Mouse (Mus musculus) hindbrain, embryonic 10.5 days (tissue): Measurements from ENCODE around the gene Scp2. TPM values are rescaled to one million over a fixed set of nuclear protein-coding genes. Genes with fewer than 3 reads are reported as not detected.

ENCODE experiments used
- DNase-seq: peaks from one replicate; pipeline ENCODE4 v3.0.0-alpha.2; 2017; ENCODE audit warnings: low spot score
- H3K27ac ChIP-seq: fragments of 300-500 bp; sonication (generic); 2 replicates; pipeline ENCODE4 v1.5.1; 2016; ENCODE audit warnings: mild to moderate bottlenecking, moderate library complexity
- H3K27me3 ChIP-seq: fragments of 300-500 bp; sonication (generic); 2 replicates; pipeline ENCODE4 v1.6.1; 2016; ENCODE audit warnings: mild to moderate bottlenecking; ENCODE audit not compliant: poor library complexity, insufficient read depth, severe bottlenecking
- H3K36me3 ChIP-seq: fragments of 300-500 bp; sonication (generic); 2 replicates; pipeline ENCODE4 v1.6.1; 2016; ENCODE audit warnings: mild to moderate bottlenecking, moderate library complexity
- H3K4me1 ChIP-seq: fragments of 300-500 bp; sonication (generic); replicated peaks from 2 replicates; pipeline ENCODE4 v1.6.1; 2016; ENCODE audit warnings: mild to moderate bottlenecking
- H3K4me3 ChIP-seq: fragments of 300-500 bp; sonication (generic); 2 replicates; pipeline ENCODE4 v1.5.1; 2016; ENCODE audit warnings: mild to moderate bottlenecking, moderate library complexity
- H3K9me3 ChIP-seq: fragments of 300-500 bp; sonication (generic); 2 replicates; pipeline ENCODE4 v1.6.1; 2016; ENCODE audit warnings: mild to moderate bottlenecking, moderate library complexity
- WGBS: fragments of 180-500 bp; shearing (Covaris S2); methylation state at CpG from one replicate; pipeline ENCODE4 v1.1.7; 2016; 5-methylcytosine and 5-hydroxymethylcytosine counted together
- polyA plus RNA-seq: library from polyadenylated mRNA; unstranded; fragments of >200 nt; fragmentation: Nextera tagmentation; extraction: Ambion mirVana; gene quantifications from 2 replicates; pipeline ENCODE4 v1.2.1, GENCODE M21; 2016

Gene Scp2
- polyA plus RNA-seq, 1 experiment from 2014 or later = 213 TPM

DNA sequence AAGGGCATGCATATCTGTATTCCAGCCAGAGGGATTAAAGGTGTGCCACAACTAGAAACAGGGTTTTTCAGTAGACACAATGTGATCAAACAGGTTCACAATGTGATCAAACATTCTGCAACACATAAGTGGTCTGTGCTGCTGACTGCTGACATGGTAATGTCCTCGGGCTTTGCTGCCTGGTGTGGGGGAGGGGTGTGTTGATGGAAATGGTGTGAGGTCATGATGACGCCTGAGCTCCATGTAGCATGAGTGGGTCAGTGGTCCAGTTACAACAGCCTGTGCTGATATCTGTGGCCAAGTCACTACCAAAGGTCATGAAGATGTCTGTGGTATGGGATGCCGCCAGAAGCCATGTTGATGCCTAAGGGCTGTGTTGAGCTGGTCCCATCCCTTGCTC lies 14.3 kb downstream of the Scp2 start:
- Histone ChIP-seq H3K4me3 (no peak overlapping the region), H3K9me3 (peaks cover 5% of the 10 kb centered on the region; the same call in 1 of the 2 replicates), H3K27ac (no peak overlapping the region), H3K27me3 (no peaks in the 10 kb centered on the region), H3K4me1 (no peaks in the 10 kb centered on the region), H3K36me3 (no peaks in the 10 kb centered on the region)
- DNase-seq = no peak
- WGBS = 92% methylated on average over 3 of the region's 3 CpGs

DNA sequence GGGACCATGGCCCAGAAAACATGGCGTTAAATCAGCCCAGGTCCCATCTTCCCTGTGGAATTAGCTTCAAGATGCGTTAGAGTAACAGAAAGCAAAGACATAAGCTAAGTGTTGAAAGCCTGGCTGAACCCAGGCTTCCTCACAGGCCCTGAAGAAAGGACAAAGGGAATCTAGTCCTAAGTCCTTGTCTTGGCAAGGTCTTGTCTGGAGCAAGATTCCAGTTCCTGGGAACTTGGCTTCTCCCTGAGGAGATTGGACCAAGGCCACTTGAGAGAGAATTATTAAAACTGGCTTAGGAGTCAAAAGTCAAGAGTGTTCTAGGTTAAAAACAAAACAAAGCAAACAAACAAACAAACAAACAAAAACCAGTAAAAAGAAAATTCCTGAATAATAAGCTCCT lies 16.5 kb downstream of the Scp2 start:
- Histone ChIP-seq H3K4me1 (no peaks in the 10 kb centered on the region), H3K9me3 (peaks cover 5% of the 10 kb centered on the region; the same call in 1 of the 2 replicates), H3K36me3 (no peaks in the 10 kb centered on the region), H3K4me3 (no peak overlapping the region), H3K27ac (no peak overlapping the region), H3K27me3 (no peaks in the 10 kb centered on the region)
- 86% methylated on average over 2 of the region's 2 CpGs for WGBS
- no peak for DNase-seq

DNA sequence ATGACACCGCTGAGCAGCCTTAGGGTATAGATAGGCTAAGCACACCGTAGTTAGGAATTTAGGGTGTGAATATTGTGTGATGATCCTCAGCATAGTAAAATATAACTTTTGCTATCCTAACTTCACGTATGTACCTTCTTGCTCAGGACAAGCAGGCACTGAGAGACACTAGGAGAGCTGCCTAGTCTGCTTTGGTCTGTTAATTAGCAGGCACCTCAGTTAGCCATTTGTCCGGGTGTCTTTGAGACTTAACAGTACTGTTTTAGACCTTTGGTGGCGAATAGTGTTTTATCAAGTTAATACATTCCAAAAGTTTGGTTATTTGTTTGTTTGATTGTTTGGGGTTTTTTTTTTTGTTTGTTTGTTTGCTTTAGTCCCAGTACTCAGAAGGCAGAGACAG lies 17.3 kb downstream of the Scp2 start:
- H3K4me3 ChIP-seq = no peak overlapping the region
- H3K9me3 ChIP-seq = peaks cover 5% of the 10 kb centered on the region; the same call in 1 of the 2 replicates
- no peaks in the 10 kb centered on the region for H3K27me3 ChIP-seq
- H3K36me3 ChIP-seq = no peaks in the 10 kb centered on the region
- DNase-seq = no peak
- 89% methylated on average over 5 of the region's 5 CpGs for WGBS
- no peak overlapping the region for H3K27ac ChIP-seq
- no peaks in the 10 kb centered on the region for H3K4me1 ChIP-seq

DNA sequence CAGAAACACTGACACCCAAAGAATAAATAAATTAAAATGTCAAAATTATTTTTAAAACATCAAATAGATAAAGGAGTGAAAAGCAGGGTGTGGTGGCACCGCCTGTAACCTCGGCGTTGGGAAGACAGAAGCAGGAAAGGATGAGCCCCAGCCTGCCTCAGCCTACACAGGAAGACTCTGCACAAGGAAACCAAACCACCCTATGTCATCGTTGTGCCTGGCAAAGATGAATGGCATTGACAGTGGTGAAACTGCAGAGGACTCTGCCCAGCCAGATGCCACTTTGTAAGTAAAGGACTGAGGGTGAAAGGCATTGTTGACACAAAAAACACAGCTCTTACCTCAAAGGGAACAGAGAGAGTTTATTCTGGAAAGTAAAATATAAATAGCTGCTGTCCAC lies 18.5 kb downstream of the Scp2 start:
- Histone ChIP-seq H3K4me1 (no peaks in the 10 kb centered on the region), H3K36me3 (no peaks in the 10 kb centered on the region), H3K4me3 (no peak overlapping the region), H3K9me3 (peaks cover 5% of the 10 kb centered on the region; the same call in 1 of the 2 replicates), H3K27me3 (no peaks in the 10 kb centered on the region), H3K27ac (no peak overlapping the region)
- 89% methylated on average over 4 of the region's 4 CpGs for WGBS
- DNase-seq = no peak

DNA sequence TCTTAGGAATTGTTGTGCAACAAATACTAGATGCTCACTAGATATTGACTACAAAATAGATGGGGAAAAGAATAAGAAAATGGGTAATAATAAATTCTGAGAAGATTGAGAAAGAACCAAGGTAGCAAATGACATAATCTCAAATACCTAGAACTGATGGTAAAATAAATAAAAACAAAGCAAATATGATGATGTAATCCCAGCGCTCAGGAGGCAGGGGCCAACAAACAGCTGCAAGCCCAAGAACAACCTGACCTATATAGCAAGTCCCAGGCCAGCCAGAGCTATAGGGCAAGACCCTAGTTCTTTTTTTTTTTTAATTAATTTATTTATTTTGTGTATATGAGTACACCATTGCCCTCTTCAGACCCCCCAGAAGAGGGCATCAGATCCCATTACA lies 20.7 kb downstream of the Scp2 start:
- no peak for DNase-seq
- peaks cover 4% of the 10 kb centered on the region; the same call in 1 of the 2 replicates for H3K9me3 ChIP-seq
- H3K27ac ChIP-seq = no peak overlapping the region
- WGBS = 90% methylated on average over 1 of the region's 1 CpGs
- H3K4me1 ChIP-seq = no peaks in the 10 kb centered on the region
- H3K27me3 ChIP-seq = no peaks in the 10 kb centered on the region
- no peaks in the 10 kb centered on the region for H3K36me3 ChIP-seq
- H3K4me3 ChIP-seq = no peak overlapping the region

DNA sequence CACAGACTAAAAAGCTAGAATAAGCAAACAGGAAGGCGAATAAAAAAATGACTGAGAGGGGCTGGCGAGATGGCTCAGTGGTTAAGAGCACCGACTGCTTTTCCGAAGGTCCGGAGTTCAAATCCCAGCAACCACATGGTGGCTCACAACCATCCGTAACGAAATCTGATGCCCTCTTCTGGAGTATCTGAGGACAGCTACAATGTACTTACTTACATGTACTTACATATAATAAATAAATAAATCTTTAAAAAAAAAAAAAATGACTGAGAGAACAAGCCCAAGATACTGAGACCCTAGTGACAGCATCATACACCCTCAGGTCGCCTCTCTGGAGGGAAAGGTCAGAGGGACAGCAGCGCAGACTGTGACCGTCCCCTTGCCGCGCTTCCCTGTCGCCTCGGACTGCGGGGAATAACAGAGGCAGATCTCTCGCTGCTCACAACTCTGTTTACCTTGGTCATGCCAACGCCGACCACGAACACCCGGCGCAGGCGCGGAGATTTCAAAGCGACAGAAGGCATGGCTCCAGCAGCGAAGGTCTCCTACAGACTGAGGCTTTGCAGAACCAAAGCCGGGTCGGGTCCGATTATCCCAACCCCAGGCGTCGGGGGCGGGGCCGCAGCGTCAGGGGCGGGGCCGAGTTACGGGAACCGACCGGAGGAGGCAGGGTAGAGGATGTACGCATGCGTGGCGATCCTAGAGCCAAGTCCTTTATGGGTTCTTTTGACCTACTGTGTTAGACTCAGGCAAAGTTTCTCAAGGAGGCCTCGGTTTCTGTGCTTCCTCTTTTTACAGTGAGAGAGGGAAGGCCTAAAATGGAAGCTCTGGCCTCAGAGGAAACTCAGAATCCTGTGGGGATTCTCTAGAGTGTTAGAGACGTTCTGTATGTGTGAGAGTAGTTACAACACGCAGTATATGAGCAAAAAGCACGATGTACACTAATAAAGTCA lies 26.6 kb downstream of the Scp2 start:
- peak; percentile 92 for DNase-seq
- H3K4me1 ChIP-seq = 0 out of 2 replicates have a peak, but pooled peaks cover 4% of the 10 kb centered on the region
- peak overlapping the region; percentile 89 for H3K27ac ChIP-seq
- WGBS = 15% methylated on average over 45 of the region's 45 CpGs
- H3K36me3 ChIP-seq = no peaks in the 10 kb centered on the region
- H3K27me3 ChIP-seq = no peaks in the 10 kb centered on the region
- H3K4me3 ChIP-seq = peak overlapping the region; percentile 72
- H3K9me3 ChIP-seq = no peaks in the 10 kb centered on the region

DNA sequence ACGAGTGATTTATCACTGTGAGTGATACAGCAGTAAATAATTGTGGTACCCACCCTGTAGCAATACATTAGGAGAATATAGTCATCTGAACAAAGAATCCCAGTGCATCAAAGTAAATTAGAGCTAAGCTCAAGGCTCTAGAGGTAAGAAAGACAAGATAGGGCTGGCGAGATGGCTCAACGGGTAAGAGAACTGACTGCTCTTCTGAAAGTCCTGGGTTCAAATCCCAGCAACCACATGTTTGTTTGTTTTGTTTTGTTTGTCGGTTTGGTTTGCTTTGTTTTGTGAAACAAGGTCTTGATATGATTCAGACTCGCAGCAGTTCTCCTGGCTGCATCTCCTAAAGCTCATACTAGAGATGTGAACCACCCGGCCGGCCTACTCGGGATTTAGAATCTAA lies 27.3 kb downstream of the Scp2 start:
- H3K4me3 ChIP-seq = peak overlapping the region; percentile 72; the same call in 1 of the 2 replicates
- H3K4me1 ChIP-seq = 0 out of 2 replicates have a peak, but pooled peaks cover 4% of the 10 kb centered on the region
- H3K36me3 ChIP-seq = no peaks in the 10 kb centered on the region
- WGBS = 93% methylated on average over 8 of the region's 8 CpGs
- no peak for DNase-seq
- H3K9me3 ChIP-seq = no peaks in the 10 kb centered on the region
- no peak overlapping the region for H3K27ac ChIP-seq
- H3K27me3 ChIP-seq = no peaks in the 10 kb centered on the region

DNA sequence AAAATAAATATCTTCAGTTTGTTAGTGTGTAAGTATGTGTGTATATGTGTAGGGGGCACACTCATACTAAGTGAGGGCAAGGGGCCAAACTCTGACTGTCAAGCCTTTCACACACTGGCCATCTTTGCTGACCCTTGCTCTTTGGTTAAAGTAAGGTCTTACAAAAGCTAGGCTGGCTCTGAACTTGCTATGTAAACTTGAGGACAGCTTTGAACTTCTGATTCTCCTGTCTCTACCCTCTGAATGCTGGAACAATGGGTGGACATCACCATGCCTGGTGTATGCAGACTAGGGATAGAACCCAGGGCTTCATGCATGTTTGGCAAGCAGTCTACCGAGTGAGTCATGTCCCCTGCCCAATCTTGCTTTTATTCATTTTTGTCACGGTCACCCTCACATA lies 28.3 kb downstream of the Scp2 start:
- no peaks in the 10 kb centered on the region for H3K36me3 ChIP-seq
- H3K27me3 ChIP-seq = no peaks in the 10 kb centered on the region
- H3K4me3 ChIP-seq = no peak overlapping the region
- no peak for DNase-seq
- H3K4me1 ChIP-seq = 0 out of 2 replicates have a peak, but pooled peaks cover 4% of the 10 kb centered on the region
- H3K9me3 ChIP-seq = no peaks in the 10 kb centered on the region
- 87% methylated on average over 2 of the region's 2 CpGs for WGBS
- no peak overlapping the region for H3K27ac ChIP-seq

DNA sequence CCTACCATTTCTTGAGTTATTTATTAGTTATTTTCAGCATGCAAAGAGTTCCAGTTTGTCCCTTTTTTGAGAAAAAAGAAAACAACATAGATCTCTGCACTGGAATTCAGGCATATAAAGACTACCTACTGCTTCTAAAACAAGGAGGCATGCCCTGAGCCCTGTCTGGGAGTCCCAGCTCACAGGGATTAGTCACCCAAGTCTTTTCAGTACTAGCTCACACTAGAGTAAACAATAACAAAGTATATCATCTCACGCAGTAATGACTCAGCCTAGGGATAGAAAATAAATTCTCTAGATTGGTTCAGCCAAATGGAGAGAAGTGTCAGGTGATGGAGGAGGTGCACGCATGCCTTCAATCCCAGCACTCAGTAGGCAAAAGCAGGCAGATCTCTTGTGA lies 34.1 kb downstream of the Scp2 start:
- Histone ChIP-seq H3K9me3 (no peaks in the 10 kb centered on the region), H3K27ac (no peak overlapping the region), H3K27me3 (no peaks in the 10 kb centered on the region), H3K4me3 (no peak overlapping the region), H3K4me1 (no peaks in the 10 kb centered on the region), H3K36me3 (0 out of 2 replicates have a peak, but pooled peaks cover 4% of the 10 kb centered on the region)
- WGBS = 92% methylated on average over 2 of the region's 2 CpGs
- DNase-seq = no peak

DNA sequence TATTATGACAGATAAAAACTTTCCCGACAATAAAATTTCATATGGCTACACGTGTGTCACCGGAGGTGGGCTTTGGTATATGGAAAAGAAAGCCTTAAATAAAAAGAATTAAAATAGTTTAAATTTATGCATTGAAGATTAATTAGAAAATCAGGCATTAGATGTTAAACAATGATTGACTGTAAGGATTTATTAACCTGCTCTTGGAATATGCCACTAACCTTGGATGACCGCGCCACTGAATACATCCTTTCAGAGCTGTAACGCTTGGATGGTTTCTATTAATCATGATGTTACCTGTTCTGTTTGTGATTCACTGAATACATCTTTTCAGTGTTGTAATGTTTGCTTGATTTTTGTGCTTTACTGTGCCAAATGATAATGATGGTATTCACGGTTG lies 35.1 kb downstream of the Scp2 start:
- Histone ChIP-seq H3K9me3 (no peaks in the 10 kb centered on the region), H3K36me3 (0 out of 2 replicates have a peak, but pooled peaks cover 4% of the 10 kb centered on the region), H3K27me3 (no peaks in the 10 kb centered on the region), H3K4me1 (no peaks in the 10 kb centered on the region), H3K4me3 (no peak overlapping the region), H3K27ac (no peak overlapping the region)
- 97% methylated on average over 7 of the region's 7 CpGs for whole genome bisulfite sequencing
- DNase-seq = no peak

DNA sequence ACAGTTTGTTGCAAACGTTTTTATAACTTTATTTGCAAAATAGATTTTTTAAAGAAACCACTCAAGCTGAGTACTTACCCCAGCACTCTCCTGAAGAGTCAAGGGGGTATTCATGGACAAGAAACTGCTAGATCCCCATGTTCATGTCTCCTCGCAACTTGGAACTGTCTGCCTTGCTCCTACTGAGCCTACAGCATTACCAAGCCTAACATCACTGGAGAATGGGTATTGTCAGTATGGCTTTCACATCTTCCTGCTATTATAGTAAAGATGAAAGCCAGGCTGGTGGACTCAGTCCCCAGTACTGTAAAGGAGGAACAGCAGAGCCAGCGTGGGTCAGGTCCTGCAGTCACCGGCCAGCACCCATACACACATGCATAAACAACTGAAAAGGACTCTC lies 48.5 kb downstream of the Scp2 start, which contains the start of gene Podn:
TSS of gene Podn (minus strand) at position 101 of the 400 bp plus-strand sequence.
- WGBS = 83% methylated on average over 4 of the region's 4 CpGs
- no peak within 1 kb of the TSS for H3K27ac ChIP-seq

DNA sequence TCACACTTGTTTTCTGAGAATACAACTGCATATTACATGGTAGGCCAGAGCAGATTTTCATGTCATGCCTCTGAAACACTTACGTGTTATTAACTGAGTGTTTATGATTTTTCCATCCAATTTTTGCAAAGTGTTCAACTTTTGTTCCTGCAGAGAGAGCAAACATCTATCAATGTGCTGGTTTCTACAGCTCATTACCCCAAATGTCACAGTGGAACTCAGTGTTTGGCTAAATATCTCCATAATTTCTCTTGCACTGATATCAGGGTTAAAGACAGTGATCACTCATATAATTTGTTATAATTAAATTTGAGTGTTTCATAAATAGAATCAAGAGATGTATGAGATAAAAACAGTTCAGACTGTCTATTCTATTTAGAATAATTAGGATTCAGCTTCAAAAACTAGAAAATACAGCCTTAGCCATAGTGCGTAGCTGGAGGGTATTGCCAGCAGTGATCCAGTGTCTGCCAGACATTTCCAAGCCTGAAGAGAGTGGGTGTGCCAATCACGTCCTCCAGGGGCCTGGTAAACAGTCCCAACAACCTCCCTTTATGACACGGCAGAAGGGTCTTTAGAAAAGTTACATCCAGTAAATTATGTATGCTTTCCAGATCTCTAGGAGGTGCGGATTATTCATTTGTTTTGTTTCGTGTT lies 51.9 kb downstream of the Scp2 start:
- H3K4me3 ChIP-seq = no peak overlapping the region
- H3K27ac ChIP-seq = no peak overlapping the region
- H3K36me3 ChIP-seq = peaks cover 16% of the 10 kb centered on the region; the same call in 1 of the 2 replicates
- H3K9me3 ChIP-seq = no peaks in the 10 kb centered on the region
- DNase-seq = no peak
- 88% methylated on average over 6 of the region's 6 CpGs for WGBS
- H3K27me3 ChIP-seq = no peaks in the 10 kb centered on the region
- H3K4me1 ChIP-seq = no peaks in the 10 kb centered on the region

More for the DNA sequence above, 48.5 kb downstream of the Scp2 start, which contains the start of gene Podn:
- no peak for DNase-seq
- Histone ChIP-seq H3K4me3 (no peak within 1 kb of the TSS), H3K4me1 (no peaks in the 10 kb centered on the region), H3K36me3 (peaks cover 6% of the 10 kb centered on the region; the same call in 1 of the 2 replicates), H3K9me3 (no peaks in the 10 kb centered on the region), H3K27me3 (no peaks in the 10 kb centered on the region)

DNA sequence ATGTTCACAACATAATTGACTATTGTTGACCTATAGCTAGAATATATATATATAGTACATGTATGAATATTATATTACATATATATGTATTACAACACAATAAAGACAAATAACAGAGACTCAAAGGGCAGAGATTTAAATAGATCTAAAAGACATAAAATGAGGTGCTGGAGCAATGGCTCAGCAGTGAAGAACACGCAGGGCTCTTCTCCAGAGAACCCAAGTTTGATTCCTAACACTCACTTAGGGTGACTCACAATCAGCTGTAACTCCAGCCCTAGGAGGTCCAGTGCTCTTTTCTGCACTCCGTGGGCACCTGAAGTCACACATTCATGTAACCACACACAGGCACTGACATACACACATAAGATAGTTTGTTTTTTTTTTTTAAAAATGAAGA lies 60.8 kb downstream of the Scp2 start:
- no peak for DNase-seq
- Histone ChIP-seq H3K4me1 (peaks cover 13% of the 10 kb centered on the region), H3K9me3 (no peaks in the 10 kb centered on the region), H3K27me3 (no peaks in the 10 kb centered on the region), H3K27ac (no peak overlapping the region), H3K4me3 (no peak overlapping the region), H3K36me3 (peaks cover 5% of the 10 kb centered on the region; the same call in 1 of the 2 replicates)
- WGBS = 89% methylated on average over 2 of the region's 2 CpGs
